Mouse (Mus musculus) liver, adult 2 months (tissue): ENCODE results near the gene Gadd45gip1. TPM values are rescaled to one million over a fixed set of nuclear protein-coding genes. Genes with fewer than 3 reads are reported as not detected.

Source experiments
- DNase-seq: peaks from one replicate; pipeline ENCODE4 v3.0.0-alpha.2; 2011; ENCODE audit warnings: low read depth, low spot score; ENCODE audit errors: extremely low read depth
- H3K27ac ChIP-seq: fragments of 200-500 bp; replicated peaks from 2 replicates; pipeline ENCODE4 v1.5.1; 2012; ENCODE audit warnings: low read depth, mild to moderate bottlenecking, control low read depth, inconsistent platforms, low read length; ENCODE audit not compliant: insufficient read depth
- H3K27me3 ChIP-seq: fragments of 200-500 bp; 2 replicates; pipeline ENCODE4 v1.6.1; 2012; ENCODE audit warnings: mild to moderate bottlenecking, moderate library complexity, low read length, inconsistent platforms; ENCODE audit not compliant: control insufficient read depth, insufficient read depth
- H3K36me3 ChIP-seq: fragments of 200-500 bp; 2 replicates; pipeline ENCODE4 v1.6.1; 2012; ENCODE audit warnings: low read length, inconsistent platforms; ENCODE audit not compliant: control insufficient read depth, insufficient read depth
- H3K4me1 ChIP-seq: fragments of 200-500 bp; 2 replicates; pipeline ENCODE4 v1.6.1; 2011; ENCODE audit warnings: low read length; ENCODE audit not compliant: control insufficient read depth, insufficient read depth
- H3K4me3 ChIP-seq: fragments of 200-500 bp; 2 replicates; pipeline ENCODE4 v1.5.1; 2011; ENCODE audit warnings: low read depth, mild to moderate bottlenecking, control low read depth, low read length, moderate library complexity; ENCODE audit not compliant: insufficient read depth
- H3K79me2 ChIP-seq: fragments of 200-500 bp; 2 replicates; pipeline ENCODE4 v1.6.1; 2012; ENCODE audit warnings: inconsistent platforms, mild to moderate bottlenecking, low read length, moderate library complexity; ENCODE audit not compliant: control insufficient read depth, insufficient read depth
- H3K9ac ChIP-seq: fragments of 200-500 bp; 2 replicates; pipeline ENCODE4 v1.6.1; 2012; ENCODE audit warnings: low read depth, mild to moderate bottlenecking, control low read depth, inconsistent platforms, low read length
- CTCF ChIP-seq: fragments of 200-500 bp; IDR thresholded peaks from 2 replicates; pipeline ENCODE4 v1.5.1; 2011; ENCODE audit warnings: low read depth, low read length, control low read depth
- POLR2A ChIP-seq: fragments of 200-500 bp; IDR thresholded peaks from 2 replicates; pipeline ENCODE4 v1.6.1; 2011; ENCODE audit warnings: low read length, control low read depth; ENCODE audit not compliant: insufficient read depth; ENCODE audit errors: extremely low read depth
- WGBS: fragments of 180-500 bp; shearing (Covaris S2); methylation state at CpG from one replicate; pipeline ENCODE4 v1.1.7; 2018; 5-methylcytosine and 5-hydroxymethylcytosine counted together
- polyA plus RNA-seq: library from polyadenylated mRNA; depleted of rRNA; stranded (reverse); fragments of >200 nt; gene quantifications from 2 replicates; pipeline ENCODE4 v1.2.3, GENCODE M21; 2012
- total RNA-seq: library from RNA; depleted of rRNA; stranded (reverse); fragments of >200 nt; gene quantifications from 2 replicates; pipeline ENCODE4 v1.2.3, GENCODE M21; 2014

Gadd45gip1 gene
- total and polyA plus RNA-seq, 2 experiments: 26.7 to 34.2 TPM

GRCm38 (mm10) chr8:84810896-84811295 is 20.4 kb upstream of the Gadd45gip1 start:
- 1% methylated on average over 30 of the region's 32 CpGs for WGBS
- TF ChIP-seq CTCF: peak; percentile 77
- no peak for TF ChIP-seq POLR2A
- DNase-seq: no peak
- Histone ChIP-seq H3K4me1 (peaks cover 2% of the 10 kb centered on the region; the same call in 1 of the 2 replicates), H3K9ac (no peak overlapping the region), H3K36me3 (no peaks in the 10 kb centered on the region), H3K27me3 (no peaks in the 10 kb centered on the region), H3K27ac (no peak overlapping the region), H3K79me2 (no peaks in the 10 kb centered on the region), H3K4me3 (peak overlapping the region; percentile 31)

DNA sequence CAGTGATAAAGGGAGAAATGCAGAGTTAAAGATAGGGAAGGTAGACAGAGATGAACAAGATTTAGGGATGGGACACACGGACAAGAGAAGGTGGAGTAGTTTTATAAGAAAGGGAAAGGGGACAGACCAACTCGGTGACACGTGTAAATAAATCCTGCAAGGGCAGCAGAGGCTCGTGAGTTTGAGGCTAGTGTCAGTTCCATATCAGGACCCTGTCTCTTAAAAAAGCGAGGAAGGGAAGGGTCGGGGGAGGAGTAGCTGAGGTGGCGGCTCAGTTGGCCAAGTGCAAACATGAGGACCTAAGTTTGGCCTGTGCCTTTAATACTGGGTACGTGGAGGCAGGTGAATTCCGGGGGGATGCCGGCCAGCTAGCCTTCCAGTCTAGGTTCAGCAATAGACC is 20.0 kb upstream of the Gadd45gip1 start:
- no peak for DNase-seq
- TF ChIP-seq POLR2A (no peak), CTCF (no peak)

GRCm38 (mm10) chr8:84813059-84813458 is 18.3 kb upstream of the Gadd45gip1 start:
- WGBS: 1% methylated on average over 5 of the region's 5 CpGs
- TF ChIP-seq CTCF (peak; percentile 69), POLR2A (no peak)
- Histone ChIP-seq H3K9ac (no peak overlapping the region), H3K27me3 (no peaks in the 10 kb centered on the region), H3K27ac (no peak overlapping the region), H3K36me3 (no peaks in the 10 kb centered on the region), H3K4me3 (no peak overlapping the region), H3K4me1 (peaks cover 2% of the 10 kb centered on the region; the same call in 1 of the 2 replicates), H3K79me2 (no peaks in the 10 kb centered on the region)
- DNase-seq: peak; percentile 35

More for the DNA sequence above, 20.0 kb upstream of the Gadd45gip1 start:
- Histone ChIP-seq H3K27ac (no peak overlapping the region), H3K4me1 (peaks cover 2% of the 10 kb centered on the region; the same call in 1 of the 2 replicates), H3K4me3 (peak overlapping the region; percentile 31), H3K27me3 (no peaks in the 10 kb centered on the region), H3K36me3 (no peaks in the 10 kb centered on the region), H3K9ac (no peak overlapping the region), H3K79me2 (no peaks in the 10 kb centered on the region)
- WGBS: 39% methylated on average over 10 of the region's 10 CpGs

DNA sequence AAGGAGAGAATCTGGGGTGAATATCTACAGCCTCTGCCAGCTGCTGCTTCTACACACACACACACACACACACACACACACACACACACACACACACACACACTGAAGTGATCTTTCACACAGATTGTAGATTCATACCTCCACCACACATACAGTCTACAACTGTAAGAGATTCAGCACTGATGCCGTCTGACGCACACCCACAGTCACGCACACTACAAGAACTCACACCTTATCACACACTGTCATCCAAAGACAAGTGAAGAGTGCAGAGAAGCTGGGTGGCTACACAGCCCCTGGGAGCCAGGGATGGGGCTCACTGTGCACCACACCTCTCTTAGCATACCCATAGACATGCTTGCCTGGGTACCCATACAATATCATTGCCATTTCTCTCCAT is 17.5 kb upstream of the Gadd45gip1 start:
- no peaks in the 10 kb centered on the region for H3K36me3 ChIP-seq
- no peak for DNase-seq
- WGBS: 88% methylated on average over 3 of the region's 3 CpGs
- H3K4me1 ChIP-seq: peaks cover 2% of the 10 kb centered on the region; the same call in 1 of the 2 replicates
- no peak overlapping the region for H3K9ac ChIP-seq
- H3K27ac ChIP-seq: no peak overlapping the region
- H3K79me2 ChIP-seq: no peaks in the 10 kb centered on the region
- H3K27me3 ChIP-seq: no peaks in the 10 kb centered on the region
- TF ChIP-seq CTCF (no peak), POLR2A (no peak)
- H3K4me3 ChIP-seq: no peak overlapping the region

DNA sequence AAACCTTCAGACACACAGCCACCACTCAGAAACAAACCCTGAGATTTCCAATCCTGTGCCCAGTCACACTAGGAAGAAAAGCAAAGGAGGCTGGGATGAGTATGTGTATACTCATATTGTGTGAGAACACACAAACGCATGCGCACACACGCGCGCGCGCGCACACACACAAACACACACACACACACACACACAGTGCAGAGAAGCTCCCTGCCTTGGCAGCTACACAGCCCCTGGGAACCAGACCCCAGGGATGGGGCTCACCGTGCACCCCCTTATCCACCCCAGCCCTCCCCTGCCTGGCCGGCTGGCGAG is 17.1 kb upstream of the Gadd45gip1 start:
- WGBS: 91% methylated on average over 11 of the region's 11 CpGs
- no peak overlapping the region for H3K27ac ChIP-seq
- peaks cover 2% of the 10 kb centered on the region; the same call in 1 of the 2 replicates for H3K4me1 ChIP-seq
- DNase-seq: no peak
- no peaks in the 10 kb centered on the region for H3K79me2 ChIP-seq
- TF ChIP-seq POLR2A (no peak), CTCF (no peak)
- H3K4me3 ChIP-seq: no peak overlapping the region
- no peaks in the 10 kb centered on the region for H3K36me3 ChIP-seq
- H3K27me3 ChIP-seq: no peaks in the 10 kb centered on the region
- H3K9ac ChIP-seq: no peak overlapping the region

GRCm38 (mm10) chr8:84814555-84815441 is 16.5 kb upstream of the Gadd45gip1 start:
- no peaks in the 10 kb centered on the region for H3K79me2 ChIP-seq
- TF ChIP-seq POLR2A (no peak), CTCF (no peak)
- WGBS: 53% methylated on average over 19 of the region's 19 CpGs
- no peak overlapping the region for H3K9ac ChIP-seq
- DNase-seq: no peak
- peaks cover 2% of the 10 kb centered on the region; the same call in 1 of the 2 replicates for H3K4me1 ChIP-seq
- no peaks in the 10 kb centered on the region for H3K27me3 ChIP-seq
- no peak overlapping the region for H3K4me3 ChIP-seq
- no peak overlapping the region for H3K27ac ChIP-seq
- no peaks in the 10 kb centered on the region for H3K36me3 ChIP-seq
